Mouse (Mus musculus) liver, adult 2 months (tissue): ENCODE measurements around the gene Thada. TPM values are rescaled to one million over a fixed set of nuclear protein-coding genes. Genes with fewer than 3 reads are reported as not detected.

Source experiments
- DNase-seq: peaks from one replicate; pipeline ENCODE4 v3.0.0-alpha.2; 2011; ENCODE audit warnings: low read depth, low spot score; ENCODE audit errors: extremely low read depth
- H3K27ac ChIP-seq: fragments of 200-500 bp; replicated peaks from 2 replicates; pipeline ENCODE4 v1.5.1; 2012; ENCODE audit warnings: low read depth, mild to moderate bottlenecking, control low read depth, inconsistent platforms, low read length; ENCODE audit not compliant: insufficient read depth
- H3K27me3 ChIP-seq: fragments of 200-500 bp; 2 replicates; pipeline ENCODE4 v1.6.1; 2012; ENCODE audit warnings: mild to moderate bottlenecking, moderate library complexity, low read length, inconsistent platforms; ENCODE audit not compliant: control insufficient read depth, insufficient read depth
- H3K36me3 ChIP-seq: fragments of 200-500 bp; 2 replicates; pipeline ENCODE4 v1.6.1; 2012; ENCODE audit warnings: low read length, inconsistent platforms; ENCODE audit not compliant: control insufficient read depth, insufficient read depth
- H3K4me1 ChIP-seq: fragments of 200-500 bp; 2 replicates; pipeline ENCODE4 v1.6.1; 2011; ENCODE audit warnings: low read length; ENCODE audit not compliant: control insufficient read depth, insufficient read depth
- H3K4me3 ChIP-seq: fragments of 200-500 bp; 2 replicates; pipeline ENCODE4 v1.5.1; 2011; ENCODE audit warnings: low read depth, mild to moderate bottlenecking, control low read depth, low read length, moderate library complexity; ENCODE audit not compliant: insufficient read depth
- H3K79me2 ChIP-seq: fragments of 200-500 bp; 2 replicates; pipeline ENCODE4 v1.6.1; 2012; ENCODE audit warnings: inconsistent platforms, mild to moderate bottlenecking, low read length, moderate library complexity; ENCODE audit not compliant: control insufficient read depth, insufficient read depth
- H3K9ac ChIP-seq: fragments of 200-500 bp; 2 replicates; pipeline ENCODE4 v1.6.1; 2012; ENCODE audit warnings: low read depth, mild to moderate bottlenecking, control low read depth, inconsistent platforms, low read length
- CTCF ChIP-seq: fragments of 200-500 bp; IDR thresholded peaks from 2 replicates; pipeline ENCODE4 v1.5.1; 2011; ENCODE audit warnings: low read depth, low read length, control low read depth
- POLR2A ChIP-seq: fragments of 200-500 bp; IDR thresholded peaks from 2 replicates; pipeline ENCODE4 v1.6.1; 2011; ENCODE audit warnings: low read length, control low read depth; ENCODE audit not compliant: insufficient read depth; ENCODE audit errors: extremely low read depth
- WGBS: fragments of 180-500 bp; shearing (Covaris S2); methylation state at CpG from one replicate; pipeline ENCODE4 v1.1.7; 2018; 5-methylcytosine and 5-hydroxymethylcytosine counted together
- polyA plus RNA-seq: library from polyadenylated mRNA; depleted of rRNA; stranded (reverse); fragments of >200 nt; gene quantifications from 2 replicates; pipeline ENCODE4 v1.2.3, GENCODE M21; 2012
- total RNA-seq: library from RNA; depleted of rRNA; stranded (reverse); fragments of >200 nt; gene quantifications from 2 replicates; pipeline ENCODE4 v1.2.3, GENCODE M21; 2014

Gene Thada
- total and polyA plus RNA-seq, 2 experiments = 2.8 to 6.1 TPM

DNA sequence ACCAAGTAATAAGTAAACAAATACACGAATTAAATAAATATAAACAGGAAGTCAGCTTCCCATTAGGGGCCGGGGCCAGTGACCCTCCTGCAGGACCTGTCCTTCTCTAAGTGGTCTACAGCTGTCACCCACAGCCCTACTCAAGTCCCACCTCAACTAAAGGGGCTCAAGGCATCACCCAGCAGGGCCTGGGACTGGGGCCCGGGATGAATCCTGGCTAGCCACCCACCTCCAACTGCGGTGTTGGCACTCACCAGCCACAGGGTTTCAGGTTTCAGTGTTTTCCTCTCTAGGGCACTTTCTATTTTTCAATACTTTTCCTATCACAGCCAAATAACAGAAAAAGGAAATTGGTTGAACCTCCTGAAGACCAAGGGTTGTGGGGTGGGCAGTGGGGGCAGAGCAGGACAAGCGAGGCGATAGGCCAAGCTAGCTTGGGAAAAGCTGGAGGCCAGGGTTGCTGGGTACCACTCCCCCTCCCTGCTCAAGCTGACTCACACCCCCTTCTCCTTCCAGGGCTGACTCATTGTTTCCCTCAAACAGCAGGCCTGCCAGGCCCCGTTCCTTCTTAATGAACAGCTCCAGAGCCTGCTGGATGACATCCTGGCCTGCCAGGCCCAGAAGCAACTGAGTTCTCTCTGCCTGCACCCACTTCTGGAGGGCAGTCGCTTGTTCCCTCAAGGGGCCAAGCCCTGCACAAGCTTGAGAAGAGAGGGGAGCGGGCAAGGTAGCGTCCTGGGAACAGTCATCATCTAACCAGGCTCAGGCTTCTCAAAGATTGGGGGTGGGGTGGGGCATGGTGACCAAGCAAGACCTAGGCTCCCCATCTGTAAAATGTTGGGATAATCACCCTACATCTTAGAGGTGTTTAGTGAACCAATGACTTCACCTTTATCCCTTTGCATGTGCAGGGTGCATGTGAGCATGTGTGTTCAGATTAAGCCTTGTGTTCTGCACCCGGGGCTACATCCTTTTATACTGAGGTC is 317.2 kb downstream of the Thada start:
- WGBS = 60% methylated on average over 11 of the region's 11 CpGs
- H3K9ac ChIP-seq = no peak overlapping the region

DNA sequence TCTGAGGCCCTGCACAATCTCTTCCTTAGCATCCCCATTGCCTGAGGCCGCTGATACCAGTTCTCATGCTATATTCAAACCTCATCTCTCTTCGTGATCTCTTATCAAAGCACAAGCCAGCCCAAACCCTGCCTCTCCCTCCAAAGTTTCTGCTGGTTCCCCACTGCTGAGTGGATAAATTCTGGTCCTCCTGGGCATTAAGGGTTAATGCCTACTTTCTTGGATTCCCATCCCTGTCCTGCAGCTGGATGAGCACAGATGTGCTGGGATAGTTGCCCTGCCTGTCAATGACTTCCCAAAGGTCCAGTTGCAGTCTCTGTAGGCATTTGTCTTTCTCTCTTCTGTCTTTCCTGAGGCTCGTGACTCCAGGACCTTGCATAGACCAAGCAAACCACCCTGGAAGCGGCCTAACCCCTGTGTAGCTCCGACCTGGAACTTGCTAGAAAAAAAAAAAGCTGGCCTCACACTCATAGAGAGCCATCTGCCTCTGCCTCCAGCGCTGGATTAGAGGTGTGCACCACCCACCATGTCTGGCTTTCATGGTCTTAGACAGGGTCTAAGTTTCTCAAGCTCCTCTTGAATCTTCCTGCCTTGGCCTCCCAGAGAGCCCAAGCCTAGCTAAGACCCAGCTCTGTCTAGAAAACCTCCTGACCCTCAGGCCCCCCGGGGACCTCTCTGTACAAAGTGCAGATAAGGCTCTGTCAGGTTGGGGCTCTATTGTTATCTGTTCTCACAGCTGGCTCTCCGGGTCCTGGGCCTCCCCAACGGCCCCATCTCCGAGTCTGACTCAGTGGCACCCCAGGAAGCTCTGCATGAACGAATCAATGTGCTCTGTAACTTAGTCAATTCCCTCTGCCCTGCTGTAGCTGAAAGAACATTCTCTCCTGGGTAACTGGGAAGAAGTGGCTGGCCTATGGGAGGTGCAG is 318.6 kb downstream of the Thada start:
- Histone ChIP-seq H3K4me3 (no peak overlapping the region), H3K4me1 (peaks cover 9% of the 10 kb centered on the region; the same call in 1 of the 2 replicates), H3K27me3 (no peaks in the 10 kb centered on the region), H3K79me2 (no peaks in the 10 kb centered on the region), H3K36me3 (no peaks in the 10 kb centered on the region), H3K9ac (no peak overlapping the region), H3K27ac (no peak overlapping the region)
- no peak for DNase-seq
- TF ChIP-seq CTCF = no peak
- TF ChIP-seq POLR2A = no peak
- 76% methylated on average over 11 of the region's 11 CpGs for WGBS

More for the DNA sequence above, 317.2 kb downstream of the Thada start:
- no peak overlapping the region for H3K4me3 ChIP-seq
- DNase-seq = no peak
- H3K27ac ChIP-seq = peak overlapping the region; percentile 4; the same call in 1 of the 2 replicates
- H3K27me3 ChIP-seq = no peaks in the 10 kb centered on the region
- peaks cover 6% of the 10 kb centered on the region; the same call in 1 of the 2 replicates for H3K4me1 ChIP-seq
- TF ChIP-seq POLR2A (no peak), CTCF (no peak)
- no peaks in the 10 kb centered on the region for H3K36me3 ChIP-seq
- H3K79me2 ChIP-seq = no peaks in the 10 kb centered on the region

DNA sequence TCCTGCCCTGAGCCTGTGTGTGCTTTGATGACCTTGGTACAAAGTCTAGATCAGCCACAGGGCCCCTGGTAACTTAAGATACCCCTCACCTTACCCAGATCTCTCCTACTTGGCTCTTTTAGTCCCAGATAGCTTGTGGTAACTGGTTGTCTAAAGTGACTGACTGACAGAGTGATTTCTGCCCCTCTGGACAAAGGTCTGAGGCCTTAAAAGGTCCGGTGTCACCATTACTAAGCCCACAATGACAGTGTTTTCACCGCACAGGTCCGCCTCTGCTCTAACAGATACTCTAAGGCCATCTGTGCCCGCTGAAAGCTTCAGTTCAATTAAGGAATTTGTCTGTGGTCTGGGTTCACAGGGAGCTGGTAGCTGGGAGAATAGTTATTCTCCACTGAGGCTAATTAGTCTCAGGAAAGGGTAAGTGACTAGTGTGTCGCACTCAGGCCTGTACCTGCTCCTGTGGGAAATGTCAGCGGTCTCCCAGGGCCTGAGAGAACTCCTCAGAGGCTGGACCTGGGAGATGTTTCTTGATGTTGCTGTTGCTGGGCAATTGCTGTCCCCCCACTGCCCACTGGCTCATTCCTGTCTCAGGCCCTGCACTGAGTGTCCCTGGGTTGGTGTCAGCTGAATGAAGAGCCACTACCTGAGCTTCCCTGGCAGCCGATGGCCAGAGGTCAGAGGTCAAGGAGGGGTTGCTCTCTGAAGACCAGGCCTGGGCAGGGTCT is 319.4 kb downstream of the Thada start:
- TF ChIP-seq POLR2A = no peak
- peak overlapping the region; percentile 5; the same call in 1 of the 2 replicates for H3K9ac ChIP-seq
- peak; percentile 69 for DNase-seq
- H3K4me1 ChIP-seq = peaks cover 11% of the 10 kb centered on the region; the same call in 1 of the 2 replicates
- no peaks in the 10 kb centered on the region for H3K27me3 ChIP-seq
- H3K4me3 ChIP-seq = no peak overlapping the region
- WGBS = 50% methylated on average over 7 of the region's 7 CpGs
- peak overlapping the region; percentile 52 for H3K27ac ChIP-seq
- H3K36me3 ChIP-seq = no peaks in the 10 kb centered on the region
- no peaks in the 10 kb centered on the region for H3K79me2 ChIP-seq

DNA sequence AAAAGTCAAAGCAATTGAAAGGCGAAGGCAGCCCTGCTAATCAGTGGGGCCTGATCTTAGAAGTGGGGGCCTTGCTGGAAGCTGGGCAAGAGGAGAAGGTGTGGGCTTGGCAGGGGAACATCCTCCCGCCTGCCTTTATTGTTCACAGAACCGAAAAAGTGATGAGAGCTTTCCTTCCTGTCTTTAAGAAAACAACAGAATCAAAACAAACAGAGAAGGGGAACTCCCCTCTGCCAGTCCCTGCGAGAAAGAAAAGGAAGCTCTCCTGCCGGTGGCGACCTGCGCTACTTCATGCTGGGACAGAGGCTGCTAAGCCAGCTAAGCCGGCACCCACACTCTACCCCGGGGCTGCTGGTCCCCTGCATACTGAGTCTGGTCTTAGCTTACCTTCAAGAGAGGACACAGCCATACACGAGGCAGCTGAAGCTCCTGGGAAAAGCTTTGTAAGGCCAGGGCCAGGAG is 320.1 kb downstream of the Thada start:
- WGBS = 48% methylated on average over 10 of the region's 10 CpGs
- Histone ChIP-seq H3K4me3 (no peak overlapping the region), H3K36me3 (no peaks in the 10 kb centered on the region), H3K9ac (peak overlapping the region; percentile 35; the same call in 1 of the 2 replicates), H3K27me3 (no peaks in the 10 kb centered on the region), H3K27ac (peak overlapping the region; percentile 60), H3K4me1 (peaks cover 13% of the 10 kb centered on the region; the same call in 1 of the 2 replicates), H3K79me2 (no peaks in the 10 kb centered on the region)
- TF ChIP-seq CTCF = no peak
- TF ChIP-seq POLR2A = no peak
- peak; percentile 32 for DNase-seq

DNA sequence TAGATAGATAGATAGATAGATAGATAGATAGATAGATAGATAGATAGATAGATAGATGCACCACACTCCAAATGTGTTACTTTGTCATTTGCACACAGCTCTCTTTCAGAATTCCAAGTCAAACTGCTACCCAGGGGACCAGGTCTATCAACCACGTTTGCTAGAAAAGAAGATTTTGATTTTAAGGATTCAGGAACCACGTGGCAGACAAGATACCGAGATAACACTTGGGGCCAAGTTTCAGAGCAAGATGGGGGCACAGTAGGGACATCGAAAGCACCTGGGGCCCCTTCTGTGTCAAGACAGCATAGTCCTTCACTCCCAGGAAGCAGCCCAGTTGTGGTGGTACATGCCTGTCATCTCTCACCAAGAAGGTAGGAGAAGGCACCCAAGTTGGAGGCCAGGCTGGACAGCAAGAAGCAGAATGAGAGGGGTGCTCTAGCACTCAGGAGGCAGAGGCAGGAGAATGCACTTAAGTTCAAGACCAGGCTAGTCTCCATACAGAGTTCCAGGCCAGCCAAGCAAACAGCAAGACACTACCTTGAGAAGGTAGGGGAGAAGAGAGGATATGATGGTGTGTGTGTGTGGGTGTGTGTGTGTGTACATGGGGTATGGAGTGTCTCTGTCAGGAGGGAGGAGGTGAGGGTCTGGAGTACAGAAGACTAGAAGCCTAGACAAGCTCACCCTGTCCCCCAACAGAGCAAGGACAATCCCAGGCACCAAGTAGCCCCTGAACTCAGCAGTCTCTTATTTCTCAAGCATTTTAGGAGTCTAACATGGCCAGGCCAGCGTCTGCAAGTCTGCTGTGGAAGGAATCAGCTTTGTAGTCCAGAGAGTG is 321.0 kb downstream of the Thada start:
- Histone ChIP-seq H3K27me3 (no peaks in the 10 kb centered on the region), H3K4me3 (no peak overlapping the region), H3K4me1 (peaks cover 14% of the 10 kb centered on the region; the same call in 1 of the 2 replicates), H3K9ac (no peak overlapping the region), H3K27ac (peak overlapping the region; percentile 60), H3K79me2 (no peaks in the 10 kb centered on the region), H3K36me3 (no peaks in the 10 kb centered on the region)
- 88% methylated on average over 5 of the region's 5 CpGs for WGBS
- TF ChIP-seq POLR2A (no peak), CTCF (no peak)
- DNase-seq = no peak
